Mouse (Mus musculus) frontal cortex, postnatal 10 days (tissue): Measurements from ENCODE around the gene Cela3b.
"Not testable (repeated sequence)": the region's sequence is repeated elsewhere in the genome, so short reads cannot be mapped to it uniquely, and the experiment has no call there.

Experiments
- DNase-seq, 2 experiments: peaks; one replicate each; pipeline ENCODE4 v3.0.0; 2022; ENCODE audit warnings: low spot score in 2 of 2, mixed read lengths in 1 of 2

Cela3b gene

GRCm38 (mm10) chr4:137417712-137418564, 12.4 kb downstream of the Cela3b start:
- DNase-seq, result no peak

- DNase-seq, result no peak
These were observed 15.4 kb downstream of the Cela3b start for GRCm38 (mm10) chr4:137414936-137415335.

DNA sequence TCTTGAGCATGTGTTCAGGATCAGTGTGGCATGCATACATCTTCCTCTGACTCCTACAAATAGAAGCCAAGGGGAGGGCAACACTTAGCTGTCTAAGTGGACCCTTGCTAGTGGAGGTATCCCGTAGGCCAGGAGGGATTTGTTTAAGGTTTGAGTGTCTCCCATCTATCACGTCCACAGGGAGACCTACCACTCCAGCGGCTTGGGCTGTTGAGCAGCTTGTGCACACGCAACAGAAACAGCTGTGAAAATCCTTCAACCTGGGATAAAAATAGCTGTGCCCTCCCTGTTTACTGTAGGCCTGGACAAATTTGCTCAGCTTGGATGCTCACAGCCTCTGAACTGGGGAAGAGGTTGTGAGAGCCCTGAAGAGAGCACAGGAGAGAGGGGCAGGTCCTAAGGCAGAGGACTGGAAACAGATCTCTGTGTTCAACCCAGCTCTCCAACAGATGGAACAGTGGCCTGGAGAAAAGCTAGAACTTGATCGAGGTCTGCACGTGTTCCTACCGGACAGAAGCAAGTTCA, 18.1 kb downstream of the Cela3b start:
- not testable (repeated sequence) for DNase-seq

GRCm38 (mm10) chr4:137409691-137410090, 20.6 kb downstream of the Cela3b start, which contains the start of gene Cela3a:
Cela3a (minus strand) TSS chr4:137409791.
- no peak for DNase-seq

GRCm38 (mm10) chr4:137405571-137405970, 24.8 kb downstream of the Cela3b start:
- no peak for DNase-seq

DNA sequence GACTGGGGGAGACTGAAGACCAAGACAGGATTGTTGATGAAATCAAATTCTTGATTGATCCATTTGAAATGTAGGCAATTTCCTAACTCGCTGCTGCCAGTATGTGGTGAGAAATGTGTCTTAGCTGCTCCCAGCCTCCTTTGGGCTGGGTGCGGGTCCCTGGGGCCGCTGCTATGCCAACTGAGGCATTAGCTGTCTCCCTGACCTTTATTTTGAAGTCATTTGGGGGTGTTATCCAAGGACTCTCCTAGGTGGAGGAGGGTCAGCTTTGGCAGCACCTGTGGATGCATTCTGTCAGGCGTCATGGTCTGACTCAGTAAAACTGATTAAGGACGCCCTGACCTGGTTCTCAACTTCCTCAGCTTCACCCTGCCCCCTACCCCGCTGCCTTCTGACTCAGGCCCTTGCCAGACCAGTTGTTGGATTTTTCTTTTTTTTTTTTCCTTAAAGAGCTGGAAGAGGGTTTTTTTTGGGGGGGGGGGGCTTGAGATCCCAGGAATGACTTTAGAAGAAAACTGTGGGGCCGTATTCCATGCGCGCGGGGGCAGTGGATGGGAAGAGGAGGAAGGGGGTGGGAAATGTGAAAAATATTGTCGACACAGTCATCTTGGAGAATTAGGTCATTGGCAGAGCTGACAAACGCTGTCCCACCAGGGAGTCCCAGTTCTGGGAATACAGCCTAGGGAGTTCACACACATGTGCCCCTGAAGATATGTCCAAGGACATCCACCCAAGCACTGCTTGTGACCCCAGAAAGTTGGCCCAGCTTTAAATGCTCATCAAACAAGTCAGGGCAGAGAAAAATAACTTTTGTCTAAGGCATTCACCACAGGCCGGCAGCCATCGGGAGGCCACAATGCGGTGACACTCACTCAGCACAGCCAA, 33.5 kb downstream of the Cela3b start:
- DNase-seq, result no peak

GRCm38 (mm10) chr4:137393378-137394135, 36.8 kb downstream of the Cela3b start:
- DNase-seq, result no peak

GRCm38 (mm10) chr4:137392874-137393273, 37.5 kb downstream of the Cela3b start:
- DNase-seq, result no peak

DNA sequence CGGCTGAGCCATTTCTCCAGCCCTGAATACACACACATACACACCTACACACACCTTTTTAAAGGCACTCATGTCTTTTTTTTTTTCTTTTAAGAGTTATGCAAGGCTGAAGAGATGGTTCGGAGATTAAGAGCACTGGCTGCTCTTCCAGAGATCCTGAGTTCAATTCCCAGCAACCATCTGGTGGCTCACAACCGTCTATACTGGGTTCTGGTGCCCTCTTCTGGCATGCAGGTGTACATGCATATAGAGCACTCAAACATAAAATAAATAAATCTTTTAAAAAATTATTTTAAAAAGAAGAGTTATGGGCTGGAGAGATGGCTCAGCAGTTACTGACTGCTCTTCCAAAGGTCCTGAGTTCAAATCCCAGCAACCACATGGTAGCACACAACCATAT, 39.1 kb downstream of the Cela3b start:
- no peak for DNase-seq

GRCm38 (mm10) chr4:137390196-137390595, 40.1 kb downstream of the Cela3b start:
- no peak for DNase-seq

DNA sequence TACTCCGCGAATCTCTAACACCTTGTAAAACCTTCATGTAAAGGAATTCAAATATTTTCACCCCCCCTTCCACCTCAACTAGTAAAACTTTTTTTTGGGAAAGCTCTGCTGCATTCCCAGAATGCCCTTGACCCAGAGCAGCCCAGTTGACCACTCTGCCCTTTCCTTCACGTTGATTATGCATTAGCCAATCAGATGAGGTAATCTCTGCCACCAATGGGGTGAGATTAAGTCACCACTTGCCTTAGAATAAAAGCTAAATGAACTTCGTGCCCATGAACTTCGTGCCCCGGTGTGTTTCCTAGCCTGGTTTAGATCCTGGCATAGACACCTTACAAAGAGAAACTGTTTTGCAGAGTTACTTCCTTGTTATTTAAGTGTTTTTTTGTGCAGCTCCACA, 41.4 kb downstream of the Cela3b start:
- no peak for DNase-seq

DNA sequence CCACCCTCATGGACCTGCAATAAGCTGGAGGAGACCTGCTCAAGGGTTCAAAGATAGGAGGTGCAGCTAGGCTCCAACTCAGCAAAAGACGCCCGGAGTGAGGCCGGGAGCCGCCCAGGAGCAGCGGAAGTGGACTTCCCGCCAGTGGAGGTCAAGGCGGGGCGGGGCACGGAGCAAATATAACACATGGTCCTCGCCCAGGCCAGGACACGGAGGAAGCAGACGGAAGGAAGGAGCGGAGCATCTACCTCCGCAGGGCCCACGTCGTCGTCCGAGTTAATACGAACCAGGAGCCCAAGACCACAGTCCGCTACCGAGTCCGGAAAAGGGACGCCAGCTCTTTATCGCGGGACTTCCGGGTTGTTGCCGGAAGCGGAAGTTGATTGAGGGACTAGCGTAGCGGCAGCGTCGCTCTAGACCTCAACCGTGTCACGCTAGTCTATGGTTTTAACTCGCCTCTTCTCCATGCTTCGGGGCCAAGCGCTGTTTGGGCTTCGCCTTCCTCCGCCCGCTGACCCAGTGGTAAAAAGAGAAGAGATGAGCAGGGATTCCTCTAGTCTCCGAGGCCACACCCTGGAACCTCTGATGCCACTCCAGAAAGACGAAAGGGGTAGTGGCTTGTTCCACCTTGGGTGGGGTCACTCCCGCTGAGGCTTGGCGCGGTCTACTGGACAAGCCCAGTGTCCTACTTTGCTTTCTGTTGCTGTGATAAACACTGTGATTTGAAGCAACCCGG, 42.1 kb downstream of the Cela3b start:
- DNase-seq, result peak; percentile 66 to 82

DNA sequence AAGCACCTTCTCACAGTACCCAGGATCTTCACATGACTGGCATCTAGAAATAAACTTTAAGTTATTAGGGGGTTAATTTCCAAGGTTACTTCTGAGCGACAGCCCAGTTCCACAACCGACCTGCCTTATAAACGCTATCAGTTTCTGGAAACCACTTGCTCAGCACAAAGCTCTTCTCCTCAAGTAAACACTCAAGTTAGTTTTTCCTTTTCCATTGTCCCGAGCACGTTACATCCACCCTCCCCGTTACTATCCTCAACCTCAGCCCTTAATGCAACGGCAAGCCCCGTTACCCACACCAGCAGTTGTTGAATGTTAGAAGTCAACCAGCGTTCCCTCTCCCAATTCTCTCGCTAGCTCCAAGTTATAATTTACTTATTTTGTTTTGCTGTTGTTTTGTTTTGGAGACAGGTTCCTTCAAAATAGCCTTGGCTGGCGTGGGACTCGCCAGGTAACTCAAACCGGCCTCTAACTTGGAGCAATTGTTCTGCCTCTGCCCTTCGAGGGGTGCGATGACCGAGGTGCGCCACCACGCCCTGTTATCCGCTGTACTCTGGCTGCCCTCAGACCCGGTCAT, 42.8 kb downstream of the Cela3b start:
- no peak for DNase-seq

DNA sequence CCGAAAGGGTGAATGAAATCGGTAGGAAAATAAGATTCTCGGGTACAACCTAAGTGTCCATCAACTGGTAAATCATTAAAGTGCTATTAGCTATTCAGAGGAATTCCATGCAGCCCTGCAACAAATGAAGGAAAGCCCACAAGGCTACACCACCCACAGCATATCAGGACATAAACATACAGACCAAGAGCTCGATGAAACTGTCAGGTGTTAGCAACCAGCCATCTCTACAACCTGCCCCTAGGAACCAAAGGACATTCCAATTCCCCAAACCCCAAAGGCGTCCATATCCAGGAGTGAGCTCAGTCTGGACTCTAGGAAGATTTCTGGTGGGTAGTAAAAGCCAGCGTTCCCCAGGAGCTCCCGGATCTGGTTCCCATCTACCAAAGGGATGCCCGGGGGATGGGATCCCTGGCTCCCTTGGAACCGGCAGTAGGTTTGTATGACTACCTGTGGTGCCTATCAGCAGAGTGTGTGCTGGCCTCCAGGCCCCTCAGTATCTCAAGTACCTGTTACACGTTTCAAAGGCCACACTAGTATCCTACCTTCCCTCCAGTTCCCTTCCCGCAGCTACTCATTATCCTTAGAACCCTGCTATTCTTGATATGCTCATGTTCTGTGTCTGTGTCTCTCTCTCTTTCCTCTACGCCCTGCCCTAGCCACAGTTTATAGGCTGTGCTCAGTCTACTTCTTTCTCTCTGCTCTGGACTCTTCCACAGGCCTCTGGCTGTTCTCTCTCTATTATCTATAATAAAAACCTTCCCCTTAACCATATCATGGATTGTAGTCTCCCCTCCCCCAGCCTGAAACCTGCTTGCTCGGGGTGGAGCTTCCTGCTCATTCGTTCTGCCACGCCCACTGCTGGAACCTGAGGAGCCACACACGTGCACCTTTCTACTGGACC, 49.4 kb downstream of the Cela3b start:
- no peak for DNase-seq

GRCm38 (mm10) chr4:137379713-137380255, 50.6 kb downstream of the Cela3b start:
- no peak for DNase-seq

- no peak for DNase-seq
These were observed 51.3 kb downstream of the Cela3b start for GRCm38 (mm10) chr4:137379085-137379484.

GRCm38 (mm10) chr4:137377526-137378304, 52.6 kb downstream of the Cela3b start:
- no peak for DNase-seq

GRCm38 (mm10) chr4:137376778-137377177, 53.6 kb downstream of the Cela3b start:
- DNase-seq, result no peak
